Mouse (Mus musculus) MEL (cell line): ENCODE results near the gene Tprn. TPM values are rescaled to one million over a fixed set of nuclear protein-coding genes. Genes with fewer than 3 reads are reported as not detected.

Experiments
- DNase-seq: peaks from one replicate; pipeline ENCODE4 v3.0.0; 2011; ENCODE audit warnings: low read depth, low spot score
- H3K27ac ChIP-seq: 2 replicates; pipeline ENCODE4 v1.5.1; 2012; ENCODE audit warnings: low read depth, mild to moderate bottlenecking, control low read depth, low read length, moderate library complexity; ENCODE audit not compliant: control insufficient read depth
- H3K27me3 ChIP-seq, 2 experiments: fragments of 150-350 bp in 1 of 2; sonication (generic) in 1 of 2; 2 replicates each; pipeline ENCODE4 v1.6.1; 2012; ENCODE audit warnings: low read length in 2 of 2, mild to moderate bottlenecking in 2 of 2, improper control_type of control experiment in 1 of 2, moderate library complexity in 1 of 2; ENCODE audit not compliant: insufficient read depth in 2 of 2, control insufficient read depth in 1 of 2
- H3K36me3 ChIP-seq, 2 experiments: 2 replicates each; pipeline ENCODE4 v1.6.1; 2012 to 2014; ENCODE audit warnings: low read length in 2 of 2, improper control_type of control experiment in 1 of 2, inconsistent platforms in 1 of 2, mild to moderate bottlenecking in 1 of 2; ENCODE audit not compliant: insufficient read depth in 2 of 2, control insufficient read depth in 1 of 2
- H3K4me1 ChIP-seq, 2 experiments: fragments of 150-350 bp in 1 of 2; sonication (generic) in 1 of 2; 2 replicates each; pipeline ENCODE4 v1.6.1; 2012; ENCODE audit warnings: low read length in 2 of 2, improper control_type of control experiment in 1 of 2, mild to moderate bottlenecking in 1 of 2; ENCODE audit not compliant: insufficient read depth in 2 of 2, control insufficient read depth in 1 of 2
- H3K4me3 ChIP-seq, 2 experiments: fragments of 150-350 bp in 1 of 2; sonication (generic) in 1 of 2; 2 replicates each; pipeline ENCODE4 v1.5.1; 2012; ENCODE audit warnings: low read depth in 2 of 2, low read length in 2 of 2, mild to moderate bottlenecking in 2 of 2, moderate library complexity in 2 of 2, control low read depth in 1 of 2, improper control_type of control experiment in 1 of 2; ENCODE audit not compliant: control insufficient read depth in 1 of 2, insufficient read depth in 1 of 2
- H3K79me2 ChIP-seq: 2 replicates; pipeline ENCODE4 v1.6.1; 2012; ENCODE audit warnings: mild to moderate bottlenecking, low read length, moderate library complexity; ENCODE audit not compliant: control insufficient read depth, poor library complexity, insufficient read depth
- H3K9ac ChIP-seq: 2 replicates; pipeline ENCODE4 v1.6.1; 2012; ENCODE audit warnings: low read depth, mild to moderate bottlenecking, control low read depth, low read length, moderate library complexity; ENCODE audit not compliant: control insufficient read depth, poor library complexity, severe bottlenecking
- H3K9me3 ChIP-seq: fragments of 150-350 bp; sonication (generic); replicated peaks from 2 replicates; pipeline ENCODE4 v1.6.1; 2012; ENCODE audit warnings: mild to moderate bottlenecking, low read length, improper control_type of control experiment, moderate library complexity; ENCODE audit not compliant: insufficient read depth
- BHLHE40 ChIP-seq: IDR thresholded peaks from 2 replicates; pipeline ENCODE4 v1.6.1; 2012; ENCODE audit warnings: low read depth, mild to moderate bottlenecking, inconsistent platforms, low read length, improper control_type of control experiment, borderline replicate concordance
- CTCF ChIP-seq, 3 experiments: IDR thresholded peaks in 2 of 3; conservative IDR thresholded peaks in 1 of 3; 2 replicates each; pipeline ENCODE4 v1.5.1; 2011 to 2012; ENCODE audit warnings: low read length in 3 of 3, low read depth in 2 of 3, mild to moderate bottlenecking in 2 of 3, improper control_type of control experiment in 1 of 3, inconsistent platforms in 1 of 3, mixed read lengths in 1 of 3, moderate library complexity in 1 of 3; ENCODE audit not compliant: control insufficient read depth in 1 of 3, insufficient read depth in 1 of 3, poor library complexity in 1 of 3, severe bottlenecking in 1 of 3
- E2F4 ChIP-seq: IDR thresholded peaks from 2 replicates; pipeline ENCODE4 v1.6.1; 2011; ENCODE audit warnings: low read depth, low read length, improper control_type of control experiment, borderline replicate concordance
- EP300 ChIP-seq, 2 experiments: IDR thresholded peaks; 2 replicates each; pipeline ENCODE4 v1.6.1; 2011; ENCODE audit warnings: improper control_type of control experiment in 2 of 2, low read length in 2 of 2, low read depth in 1 of 2, mild to moderate bottlenecking in 1 of 2
- GABPA ChIP-seq: IDR thresholded peaks from 2 replicates; pipeline ENCODE4 v1.6.1; 2012; ENCODE audit warnings: low read depth, mild to moderate bottlenecking, inconsistent platforms, low read length, improper control_type of control experiment, moderate library complexity
- GATA1 ChIP-seq: IDR thresholded peaks from 2 replicates; pipeline ENCODE4 v1.6.1; 2011; ENCODE audit warnings: low read depth, low read length, improper control_type of control experiment
- HCFC1 ChIP-seq: IDR thresholded peaks from 2 replicates; pipeline ENCODE4 v1.6.1; 2012; ENCODE audit warnings: low read depth, mild to moderate bottlenecking, inconsistent platforms, low read length, improper control_type of control experiment, moderate library complexity
- JUND ChIP-seq: IDR thresholded peaks from 2 replicates; pipeline ENCODE4 v1.6.1; 2011; ENCODE audit warnings: low read depth, mild to moderate bottlenecking, improper control_type of control experiment, low read length
- KAT2A ChIP-seq: conservative IDR thresholded peaks from 2 replicates; pipeline ENCODE4 v1.6.1; 2012; ENCODE audit warnings: low read depth, low read length, improper control_type of control experiment, inconsistent platforms
- MAFK ChIP-seq: IDR thresholded peaks from 2 replicates; pipeline ENCODE4 v1.6.1; 2011; ENCODE audit warnings: low read depth, mild to moderate bottlenecking, low read length, improper control_type of control experiment, borderline replicate concordance
- MAX ChIP-seq: IDR thresholded peaks from 2 replicates; pipeline ENCODE4 v1.6.1; 2011; ENCODE audit warnings: low read length, improper control_type of control experiment
- MEF2A ChIP-seq: IDR thresholded peaks from 2 replicates; pipeline ENCODE4 v1.6.1; 2014; ENCODE audit warnings: low read depth, mild to moderate bottlenecking, inconsistent platforms, low read length, improper control_type of control experiment; ENCODE audit not compliant: poor library complexity, insufficient replicate concordance, severe bottlenecking; ENCODE audit errors: extremely low read depth
- MXI1 ChIP-seq: IDR thresholded peaks from 2 replicates; pipeline ENCODE4 v1.6.1; 2011; ENCODE audit warnings: mild to moderate bottlenecking, low read depth, low read length, improper control_type of control experiment
- MYB ChIP-seq: IDR thresholded peaks from 2 replicates; pipeline ENCODE4 v1.6.1; 2011; ENCODE audit warnings: mild to moderate bottlenecking, low read depth, low read length, improper control_type of control experiment
- NELFE ChIP-seq: IDR thresholded peaks from 2 replicates; pipeline ENCODE4 v1.6.1; 2011; ENCODE audit warnings: low read depth, low read length, improper control_type of control experiment
- POLR2A ChIP-seq, 2 experiments: IDR thresholded peaks; 2 replicates each; pipeline ENCODE4 v1.6.1; 2011 to 2012; ENCODE audit warnings: low read length in 2 of 2, mild to moderate bottlenecking in 2 of 2, control low read depth in 1 of 2, improper control_type of control experiment in 1 of 2, low read depth in 1 of 2, moderate library complexity in 1 of 2; ENCODE audit not compliant: control insufficient read depth in 1 of 2, insufficient read depth in 1 of 2, poor library complexity in 1 of 2
- POLR2AphosphoS5 ChIP-seq: IDR thresholded peaks from 2 replicates; pipeline ENCODE4 v1.6.1; 2012; ENCODE audit warnings: low read depth, borderline replicate concordance, mild to moderate bottlenecking, inconsistent platforms, low read length, moderate library complexity, mixed read lengths
- RAD21 ChIP-seq: IDR thresholded peaks from 2 replicates; pipeline ENCODE4 v1.6.1; 2011; ENCODE audit warnings: mild to moderate bottlenecking, low read depth, low read length, improper control_type of control experiment
- RCOR1 ChIP-seq: IDR thresholded peaks from 2 replicates; pipeline ENCODE4 v1.6.1; 2012; ENCODE audit warnings: low read depth, mild to moderate bottlenecking, inconsistent platforms, low read length, improper control_type of control experiment
- SIN3A ChIP-seq: IDR thresholded peaks from 2 replicates; pipeline ENCODE4 v1.6.1; 2012; ENCODE audit warnings: low read length, improper control_type of control experiment, inconsistent platforms
- TAL1 ChIP-seq: IDR thresholded peaks from 2 replicates; pipeline ENCODE4 v1.6.1; 2012; ENCODE audit warnings: mild to moderate bottlenecking, inconsistent platforms, low read length, moderate library complexity, mixed read lengths
- TBP ChIP-seq: IDR thresholded peaks from 2 replicates; pipeline ENCODE4 v1.8.0; 2011; ENCODE audit warnings: low read depth, low read length, improper control_type of control experiment
- TCF12 ChIP-seq: IDR thresholded peaks from 2 replicates; pipeline ENCODE4 v1.6.1; 2014; ENCODE audit warnings: low read depth, mild to moderate bottlenecking, inconsistent platforms, low read length, improper control_type of control experiment, moderate library complexity
- USF2 ChIP-seq, 2 experiments: IDR thresholded peaks; 2 replicates each; pipeline ENCODE4 v1.6.1; 2011 to 2012; ENCODE audit warnings: improper control_type of control experiment in 2 of 2, low read length in 2 of 2, borderline replicate concordance in 1 of 2, inconsistent platforms in 1 of 2, low read depth in 1 of 2, mild to moderate bottlenecking in 1 of 2; ENCODE audit not compliant: insufficient read depth in 1 of 2
- ZKSCAN1 ChIP-seq: IDR thresholded peaks from 2 replicates; pipeline ENCODE4 v1.6.1; 2012; ENCODE audit warnings: low read depth, mild to moderate bottlenecking, inconsistent platforms, low read length, improper control_type of control experiment, moderate library complexity
- ZMIZ1 ChIP-seq: IDR thresholded peaks from 2 replicates; pipeline ENCODE4 v1.6.1; 2012; ENCODE audit warnings: low read depth, mild to moderate bottlenecking, inconsistent platforms, low read length, improper control_type of control experiment, moderate library complexity
- polyA plus RNA-seq, 2 experiments: library from polyadenylated mRNA; stranded (reverse) in 1 of 2; unstranded in 1 of 2; fragments of >175 nt in 1 of 2; fragments of >200 nt in 1 of 2; gene quantifications; 2 replicates each; pipeline versions ENCODE4 v1.2.1 to v1.2.4; 2012; ENCODE audit warnings: low replicate concordance in 2 of 2, low read depth in 1 of 2; ENCODE audit not compliant: insufficient read length in 2 of 2, insufficient read depth in 1 of 2, missing spikeins in 1 of 2
- total RNA-seq: library from RNA; depleted of rRNA; stranded (reverse); fragments of 300-350 nt; gene quantifications from 2 replicates; pipeline ENCODE4 v1.2.3, GENCODE M21; 2012

Gene Tprn
- total and polyA plus RNA-seq, 3 experiments = 32.9 to 50.8 TPM; not detected in 1

- H3K36me3 ChIP-seq = peaks cover 6 to 8% of the 10 kb centered on the region in 2 experiments
- peak overlapping the region; percentile 58 to 93 for H3K4me3 ChIP-seq
- H3K27me3 ChIP-seq = no peaks in the 10 kb centered on the region
- peak overlapping the region; percentile 99 for H3K9ac ChIP-seq
- no peak for DNase-seq
- H3K9me3 ChIP-seq = no peaks in the 10 kb centered on the region
- H3K79me2 ChIP-seq = peaks cover 17% of the 10 kb centered on the region
- peaks cover 6 to 18% of the 10 kb centered on the region in 2 experiments; a peak in 3 of 4 replicates for H3K4me1 ChIP-seq
- TF ChIP-seq KAT2A = no peak
- TF ChIP-seq ZMIZ1 = no peak
- no peak for TF ChIP-seq SIN3A
- no peak for TF ChIP-seq NELFE
- no peak for TF ChIP-seq CTCF (IDR thresholded peaks at IDR 0.05 in 2 of 3, conservative IDR thresholded peaks at IDR 0.05 in 1 of 3; ENCODE audit: control insufficient read depth in 1 of 3, insufficient read depth in 1 of 3, low read depth in 2 of 3, low read length in 3 of 3, poor library complexity in 1 of 3, severe bottlenecking in 1 of 3)
- no peak for TF ChIP-seq BHLHE40
- no peak for TF ChIP-seq GATA1
- TF ChIP-seq EP300 (IDR thresholded peaks at IDR 0.05; ENCODE audit: low read depth in 1 of 2, low read length in 2 of 2) = no peak
- no peak for TF ChIP-seq GABPA
- no peak for TF ChIP-seq MAFK
- no peak for TF ChIP-seq TCF12
- TF ChIP-seq RAD21 = no peak
- no peak for TF ChIP-seq ZKSCAN1
- TF ChIP-seq, all 39 proteins: peak for 0
- H3K27ac ChIP-seq = peak overlapping the region; percentile 100
These were observed 36.5 kb upstream of the Tprn start for GRCm38 (mm10) chr2:25225811-25226379.

GRCm38 (mm10) chr2:25226864-25227263, 35.6 kb upstream of the Tprn start:
- DNase-seq = no peak
- no peak overlapping the region for H3K9ac ChIP-seq
- no peak for TF ChIP-seq MEF2A
- TF ChIP-seq MYB = no peak
- no peak for TF ChIP-seq TAL1
- no peak for TF ChIP-seq MAFK
- no peak for TF ChIP-seq HCFC1
- no peak for TF ChIP-seq POLR2AphosphoS5
- TF ChIP-seq MAX = no peak
- no peak for TF ChIP-seq E2F4
- no peak for TF ChIP-seq JUND
- no peak for TF ChIP-seq RCOR1
- TF ChIP-seq SIN3A = no peak
- TF ChIP-seq POLR2A (IDR thresholded peaks at IDR 0.05; ENCODE audit: control insufficient read depth in 1 of 2, insufficient read depth in 1 of 2, low read depth in 1 of 2, low read length in 2 of 2, poor library complexity in 1 of 2) = no peak
- TF ChIP-seq EP300 (IDR thresholded peaks at IDR 0.05; ENCODE audit: low read depth in 1 of 2, low read length in 2 of 2) = no peak
- no peak for TF ChIP-seq ZMIZ1
- TF ChIP-seq USF2 (IDR thresholded peaks at IDR 0.05; ENCODE audit: borderline replicate concordance in 1 of 2, insufficient read depth in 1 of 2, low read depth in 1 of 2, low read length in 2 of 2) = no peak
- TF ChIP-seq TBP = no peak
- no peak for TF ChIP-seq RAD21
- TF ChIP-seq MXI1 = no peak
- no peak for TF ChIP-seq TCF12
- H3K9me3 ChIP-seq = no peaks in the 10 kb centered on the region
- peaks cover 17% of the 10 kb centered on the region for H3K79me2 ChIP-seq
- H3K27me3 ChIP-seq = no peaks in the 10 kb centered on the region
- H3K4me1 ChIP-seq = peaks cover 6 to 18% of the 10 kb centered on the region in 2 experiments; a peak in 3 of 4 replicates
- peaks cover 6 to 8% of the 10 kb centered on the region in 2 experiments for H3K36me3 ChIP-seq
- H3K27ac ChIP-seq = no peak overlapping the region
- H3K4me3 ChIP-seq = no peak overlapping the region
